Mouse (Mus musculus): ENCODE data around the gene 4930596D02Rik.

The 4930596D02Rik gene

GRCm38 (mm10) chr14:35811878-35812277 is at the start of gene 4930596D02Rik:
Gene 4930596D02Rik, minus strand, starts transcription at chr14:35811978.
- DNase-seq: no peak

GRCm38 (mm10) chr14:35853254-35853653 is 41.5 kb upstream of the 4930596D02Rik start:
- no peak for DNase-seq

GRCm38 (mm10) chr14:35845271-35845670 is 33.5 kb upstream of the 4930596D02Rik start:
- peak; percentile 28 to 32 for DNase-seq

- no peak for DNase-seq
These were observed 30.4 kb upstream of the 4930596D02Rik start for GRCm38 (mm10) chr14:35842111-35842721.

- DNase-seq: no peak
These were observed 19.0 kb downstream of the 4930596D02Rik start for GRCm38 (mm10) chr14:35792656-35793213.

- DNase-seq: no peak
These were observed 31.7 kb downstream of the 4930596D02Rik start for GRCm38 (mm10) chr14:35780033-35780432.

GRCm38 (mm10) chr14:35773306-35773705 is 38.5 kb downstream of the 4930596D02Rik start:
- DNase-seq: no peak
